14 mouse cellular contexts compared by ENCODE assay signal in the genomic region with DNA sequence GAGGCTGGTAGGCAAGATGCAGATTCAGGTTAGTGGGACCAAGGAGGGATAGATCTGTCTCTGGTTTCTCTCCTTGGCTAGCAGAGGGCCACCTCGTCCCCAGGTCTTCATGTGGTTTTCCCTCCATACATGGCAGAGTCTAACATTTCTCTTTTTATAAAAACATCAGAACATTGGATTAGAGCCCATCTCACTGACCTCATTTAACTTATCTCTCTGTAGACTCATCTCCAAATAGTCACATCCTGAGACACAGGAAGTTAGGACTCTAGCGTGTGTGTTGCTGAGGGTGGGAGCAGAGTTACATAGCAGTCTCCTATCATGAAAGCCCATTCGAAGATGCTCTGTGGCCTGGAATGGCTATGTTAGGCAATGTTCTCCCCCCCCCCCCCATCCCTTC.
DNase-seq lines count a peak whose midpoint lies in the region; ATAC-seq and TF ChIP-seq lines count a peak whose summit lies in the region.
"Had no signal": no experiment of that assay in that cellular context is flagged by ENCODE, and none has a peak within 500 bp of the region (broad histone marks: within the 10 kb centered on the region; RNA-seq: fewer than 3 reads in every experiment).

No protein-coding gene starts in this region.

- TF ChIP-seq CTCF in thymus, adult 2 months (IDR thresholded peaks at IDR 0.05; ENCODE audit: borderline replicate concordance, control insufficient read depth, extremely low read depth, insufficient read depth, low read length, poor library complexity), result no peak

- no peaks in the 10 kb centered on the region for H3K9me3 ChIP-seq in heart, embryonic 16.5 days (replicated peaks; ENCODE audit: control insufficient read depth, low read length)
- peaks cover 2% of the 10 kb centered on the region; the same call in 1 of the 2 replicates for H3K9me3 ChIP-seq in embryonic facial prominence, embryonic 10.5 days
- H3K9me3 ChIP-seq: limb, embryonic 12.5 days had no signal

- ATAC-seq in heart, embryonic 16.5 days (replicated peaks; ENCODE audit: extremely low read depth, insufficient read depth, low FRiP score), result no peak

- DNase-seq in heart, postnatal 25 days (ENCODE audit: low spot score), result no peak
- DNase-seq in thymus, adult 2 months, result no peak
- no peak for DNase-seq in thymus, postnatal 10 days (ENCODE audit: low spot score in 2 of 2)
- no peak for DNase-seq in embryonic facial prominence, embryonic 10.5 days (ENCODE audit: low spot score)
- DNase-seq in layer of hippocampus, adult 9-10 months (ENCODE audit: low spot score), result no peak
- DNase-seq in right cerebral cortex, postnatal 4 days, result no peak
- DNase-seq: cerebellum, adult 2 months; embryo, embryonic 11 days; layer of hippocampus, postnatal 36 days; right cerebral cortex, adult 18-20 months had no signal

- H3K9ac ChIP-seq in heart, embryonic 16.5 days (ENCODE audit: low read length), result no peak overlapping the region
- H3K9ac ChIP-seq: limb, embryonic 12.5 days had no signal

- intact Hi-C loops in heart, postnatal 25 days (cut with DNase I), result no loop called here

- TF ChIP-seq POLR2A in thymus, adult 2 months (IDR thresholded peaks at IDR 0.05; ENCODE audit: control insufficient read depth, extremely low read depth, insufficient read depth, low read length, poor library complexity), result no peak

- no peaks in the 10 kb centered on the region for H3K36me3 ChIP-seq in heart, embryonic 16.5 days (ENCODE audit: control insufficient read depth, insufficient read depth)
- H3K36me3 ChIP-seq in thymus, adult 2 months (ENCODE audit: control insufficient read depth, insufficient read depth, low read length), result no peaks in the 10 kb centered on the region
- no peaks in the 10 kb centered on the region for H3K36me3 ChIP-seq in embryonic facial prominence, embryonic 10.5 days (replicated peaks)
- H3K36me3 ChIP-seq: limb, embryonic 12.5 days had no signal

- 53% methylated on average over 3 of the region's 3 CpGs for WGBS in heart, embryonic 16.5 days
- 8% methylated on average over 3 of the region's 3 CpGs for WGBS in thymus, adult 2 months
- 83% methylated on average over 3 of the region's 3 CpGs for WGBS in embryonic facial prominence, embryonic 10.5 days

- H3K4me3 ChIP-seq in heart, embryonic 16.5 days (ENCODE audit: low read length), result no peak overlapping the region
- no peak overlapping the region for H3K4me3 ChIP-seq in thymus, adult 2 months (ENCODE audit: control insufficient read depth, insufficient read depth, low read length)
- no peak overlapping the region for H3K4me3 ChIP-seq in embryonic facial prominence, embryonic 10.5 days
- H3K4me3 ChIP-seq: limb, embryonic 12.5 days; megakaryocyte, embryonic 14.5 days had no signal

- H3K27ac ChIP-seq in heart, embryonic 16.5 days (ENCODE audit: low read length), result peak overlapping the region; percentile 72
- peak overlapping the region; percentile 99 for H3K27ac ChIP-seq in thymus, adult 2 months (ENCODE audit: control insufficient read depth, insufficient read depth, low read length)
- H3K27ac ChIP-seq in embryonic facial prominence, embryonic 10.5 days (replicated peaks), result peak overlapping the region; percentile 59
- H3K27ac ChIP-seq: limb, embryonic 12.5 days; stomach, postnatal 0 days had no signal

- H3K4me2 ChIP-seq in heart, embryonic 16.5 days (ENCODE audit: low read depth, low read length), result no peak overlapping the region
- H3K4me2 ChIP-seq: limb, embryonic 12.5 days had no signal

- peaks cover 42% of the 10 kb centered on the region for H3K4me1 ChIP-seq in heart, embryonic 16.5 days (ENCODE audit: control insufficient read depth, insufficient read depth, low read length)
- H3K4me1 ChIP-seq in thymus, adult 2 months (replicated peaks; ENCODE audit: control insufficient read depth, insufficient read depth, low read length), result peaks cover 51% of the 10 kb centered on the region
- H3K4me1 ChIP-seq in embryonic facial prominence, embryonic 10.5 days, result peaks cover 55% of the 10 kb centered on the region

- no peaks in the 10 kb centered on the region for H3K27me3 ChIP-seq in heart, embryonic 16.5 days (ENCODE audit: control insufficient read depth, insufficient read depth, low read length)
- no peaks in the 10 kb centered on the region for H3K27me3 ChIP-seq in thymus, adult 2 months (ENCODE audit: control insufficient read depth, insufficient read depth, low read length)
- H3K27me3 ChIP-seq in embryonic facial prominence, embryonic 10.5 days (replicated peaks; ENCODE audit: low read depth, poor library complexity, severe bottlenecking), result no peaks in the 10 kb centered on the region
